Mouse (Mus musculus) small intestine, adult 2 months (tissue): Measurements from ENCODE around the gene Mid1. TPM values are rescaled to one million over a fixed set of nuclear protein-coding genes. Genes with fewer than 3 reads are reported as not detected.
"Not testable (repeated sequence)": the region's sequence is repeated elsewhere in the genome, so short reads cannot be mapped to it uniquely, and the experiment has no call there.

Experiments
- H3K27ac ChIP-seq: fragments of 200-500 bp; 2 replicates; pipeline ENCODE4 v1.5.1; 2012; ENCODE audit warnings: low read depth, low read length, control low read depth, inconsistent platforms; ENCODE audit not compliant: insufficient read depth
- H3K27me3 ChIP-seq: fragments of 200-500 bp; 2 replicates; pipeline ENCODE4 v1.6.1; 2012; ENCODE audit warnings: mild to moderate bottlenecking, moderate library complexity, low read length, inconsistent platforms; ENCODE audit not compliant: control insufficient read depth, insufficient read depth
- H3K36me3 ChIP-seq: fragments of 200-500 bp; 2 replicates; pipeline ENCODE4 v1.6.1; 2012; ENCODE audit warnings: mild to moderate bottlenecking, low read length, control low read depth, inconsistent platforms; ENCODE audit not compliant: control insufficient read depth, insufficient read depth
- H3K4me1 ChIP-seq: fragments of 200-500 bp; 2 replicates; pipeline ENCODE4 v1.6.1; 2012; ENCODE audit warnings: low read length, inconsistent platforms, mixed read lengths; ENCODE audit not compliant: control insufficient read depth, insufficient read depth, insufficient read length
- H3K4me3 ChIP-seq: fragments of 200-500 bp; 2 replicates; pipeline ENCODE4 v1.5.1; 2012; ENCODE audit warnings: low read depth, mild to moderate bottlenecking, control low read depth, inconsistent platforms, low read length, moderate library complexity
- WGBS: fragments of 180-500 bp; shearing (Covaris S2); methylation state at CpG from one replicate; pipeline ENCODE4 v1.1.7; 2018; 5-methylcytosine and 5-hydroxymethylcytosine counted together
- polyA plus RNA-seq: library from polyadenylated mRNA; depleted of rRNA; stranded (reverse); fragments of >200 nt; gene quantifications from 2 replicates; pipeline ENCODE4 v1.2.3, GENCODE M21; 2012

Gene Mid1
- polyA plus RNA-seq, 1 experiment, result 10.8 TPM

GRCm38 (mm10) chrX:170008584-170008983, 323.6 kb downstream of the Mid1 start:
- 32% methylated on average over 3 of the region's 3 CpGs for WGBS
- not testable (repeated sequence) for H3K27me3 ChIP-seq, H3K36me3 ChIP-seq, H3K27ac ChIP-seq, H3K4me1 ChIP-seq, H3K4me3 ChIP-seq

DNA sequence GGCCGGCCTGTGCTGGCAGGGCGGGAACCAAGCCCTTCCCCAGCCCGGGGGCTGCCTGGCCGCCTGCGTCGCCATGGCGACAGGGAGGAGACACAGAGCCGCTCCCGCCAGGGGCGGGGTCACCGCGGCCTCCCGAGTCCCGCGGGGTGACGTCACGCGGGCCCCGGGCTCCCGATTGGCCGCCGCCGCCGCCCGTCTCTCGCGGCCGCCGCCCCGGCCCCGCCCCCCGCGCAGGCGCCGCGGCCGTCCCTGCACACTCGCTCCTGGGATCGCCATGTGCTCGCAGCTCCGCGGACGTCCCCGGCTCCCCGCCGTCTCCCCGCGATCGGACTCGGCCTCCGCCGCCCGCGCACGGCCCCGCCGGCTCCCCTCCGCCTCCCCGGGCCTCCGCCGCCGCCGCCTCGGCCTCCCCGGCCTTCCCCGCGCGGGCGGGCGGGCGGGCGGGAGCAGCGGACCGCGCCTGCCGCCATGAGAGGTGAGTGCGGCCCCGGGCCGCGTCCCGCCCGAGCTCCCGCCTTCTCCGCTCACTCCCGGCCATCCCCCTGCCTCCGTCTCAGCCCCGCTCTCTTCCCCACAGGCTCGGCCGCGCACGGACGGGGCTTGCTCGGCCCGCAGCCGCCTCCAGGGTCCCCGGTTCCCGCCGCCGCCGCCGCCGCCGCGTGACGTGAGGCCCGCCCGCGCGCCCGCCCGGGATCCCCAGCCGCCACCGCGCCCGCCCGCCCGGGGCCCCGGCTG, 324.2 kb downstream of the Mid1 start, which contains the start of gene Gm21887:
Gene Gm21887, plus strand, starts transcription at position 644 of the 735 bp plus-strand sequence.
- H3K36me3 ChIP-seq, H3K4me1 ChIP-seq, H3K27me3 ChIP-seq: not testable (repeated sequence)
- Histone ChIP-seq H3K27ac (0 out of 2 replicates have a peak within 1 kb of the TSS, but pooled peaks have one; percentile 4), H3K4me3 (peak within 1 kb of the TSS; percentile 67)
- WGBS, result 87% methylated on average over 116 of the region's 118 CpGs

DNA sequence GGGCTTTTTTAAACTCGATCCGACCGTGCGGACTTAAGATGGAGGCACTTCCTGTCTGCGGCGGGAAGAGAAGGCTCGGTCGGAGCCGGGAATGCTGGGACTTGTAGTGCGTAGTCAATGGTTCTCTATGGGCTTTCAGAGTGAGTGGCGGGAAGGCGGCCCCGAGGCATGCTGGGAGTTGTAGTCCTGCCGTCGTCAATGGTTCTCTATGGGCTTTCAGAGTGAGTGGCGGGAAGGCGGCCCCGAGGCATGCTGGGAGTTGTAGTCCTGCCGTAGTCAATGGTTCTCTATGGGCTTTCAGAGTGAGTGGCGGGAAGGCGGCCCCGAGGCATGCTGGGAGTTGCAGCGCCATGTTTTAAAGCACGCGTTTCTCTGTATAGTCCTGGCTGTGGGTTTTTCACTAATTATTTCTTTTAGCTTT, 324.8 kb downstream of the Mid1 start:
- H3K4me3 ChIP-seq, result peak overlapping the region; percentile 67
- H3K27me3 ChIP-seq, H3K36me3 ChIP-seq, H3K27ac ChIP-seq, H3K4me1 ChIP-seq: not testable (repeated sequence)
- 70% methylated on average over 25 of the region's 25 CpGs for WGBS

DNA sequence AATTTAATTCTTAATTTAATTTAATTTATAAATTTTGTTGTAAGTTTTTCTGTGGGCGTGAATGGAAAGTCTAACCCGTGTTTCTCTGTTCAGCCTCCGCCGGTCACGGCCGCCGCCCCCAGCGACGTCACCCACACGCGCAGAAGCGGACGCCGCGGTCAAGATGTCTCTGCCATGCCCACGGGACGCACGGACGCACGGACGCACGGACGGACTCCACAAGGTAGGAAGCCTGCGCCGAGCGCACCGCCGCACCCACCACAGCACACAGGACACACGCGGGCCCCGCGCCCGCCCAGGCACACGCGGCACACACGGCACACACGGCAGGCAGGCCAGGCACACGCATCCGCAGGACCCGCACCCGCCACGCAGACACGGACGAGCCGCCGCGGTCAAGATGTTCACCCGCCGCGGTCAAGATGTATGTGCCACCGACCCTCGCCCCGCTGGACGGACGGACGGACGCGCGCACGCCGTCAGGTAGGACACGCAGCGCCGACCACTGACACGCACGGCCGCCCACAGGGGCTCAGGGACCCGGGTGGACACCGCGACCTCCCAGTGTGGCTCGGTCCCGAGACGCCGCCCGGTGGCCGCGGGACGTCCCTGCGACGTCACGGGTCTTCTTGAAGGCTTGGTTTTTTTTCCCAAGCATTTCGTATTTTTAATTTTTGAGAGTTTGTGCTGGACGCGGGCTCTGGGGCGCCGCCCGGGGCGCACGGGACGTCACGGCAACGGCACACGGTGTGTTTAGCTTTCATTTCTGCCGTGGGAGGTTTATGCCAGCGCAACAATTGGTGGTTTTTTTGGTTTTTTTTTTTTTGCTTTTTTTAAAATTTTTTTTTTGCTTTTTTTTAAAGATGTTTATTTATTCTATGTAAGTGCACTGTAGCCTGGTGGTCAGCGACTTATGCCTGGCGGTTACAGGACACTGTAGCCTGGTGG, 325.9 kb downstream of the Mid1 start:
- not testable (repeated sequence) for H3K4me1 ChIP-seq, H3K36me3 ChIP-seq, H3K27ac ChIP-seq, H3K27me3 ChIP-seq
- peak overlapping the region; percentile 28 for H3K4me3 ChIP-seq
- 82% methylated on average over 97 of the region's 97 CpGs for WGBS

DNA sequence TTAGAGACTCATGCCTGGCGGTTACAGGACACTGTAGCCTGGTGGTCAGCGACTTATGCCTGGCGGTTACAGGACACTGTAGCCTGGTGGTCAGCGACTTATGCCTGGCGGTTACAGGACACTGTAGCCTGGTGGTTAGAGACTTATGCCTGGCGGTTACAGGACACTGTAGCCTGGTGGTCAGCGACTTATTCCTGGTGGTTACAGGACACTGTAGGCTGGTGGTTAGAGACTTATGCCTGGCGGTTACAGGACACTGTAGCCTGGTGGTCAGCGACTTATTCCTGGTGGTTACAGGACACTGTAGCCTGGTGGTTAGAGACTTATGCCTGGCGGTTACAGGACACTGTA, 326.5 kb downstream of the Mid1 start:
- WGBS, result 100% methylated on average over 3 of the region's 10 CpGs
- H3K27me3 ChIP-seq, H3K27ac ChIP-seq, H3K4me1 ChIP-seq, H3K4me3 ChIP-seq, H3K36me3 ChIP-seq: not testable (repeated sequence)

GRCm38 (mm10) chrX:170013421-170013820, 328.4 kb downstream of the Mid1 start:
- H3K4me1 ChIP-seq, H3K27me3 ChIP-seq, H3K27ac ChIP-seq, H3K4me3 ChIP-seq: not testable (repeated sequence)
- WGBS, result no CpG with 5 or more reads among the region's 13 CpGs
- peaks cover 16% of the 10 kb centered on the region for H3K36me3 ChIP-seq

DNA sequence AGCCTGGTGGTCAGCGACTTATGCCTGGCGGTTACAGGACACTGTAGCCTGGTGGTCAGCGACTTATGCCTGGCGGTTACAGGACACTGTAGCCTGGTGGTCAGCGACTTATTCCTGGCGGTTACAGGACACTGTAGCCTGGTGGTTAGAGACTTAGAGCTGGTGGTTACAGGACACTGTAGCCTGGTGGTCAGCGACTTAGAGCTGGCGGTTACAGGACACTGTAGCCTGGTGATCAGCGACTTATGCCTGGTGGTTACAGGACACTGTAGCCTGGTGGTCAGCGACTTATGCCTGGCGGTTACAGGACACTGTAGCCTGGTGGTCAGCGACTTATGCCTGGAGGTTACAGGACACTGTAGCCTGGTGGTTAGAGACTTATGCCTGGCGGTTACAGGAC, 329.0 kb downstream of the Mid1 start:
- H3K4me1 ChIP-seq, H3K27me3 ChIP-seq, H3K27ac ChIP-seq, H3K4me3 ChIP-seq: not testable (repeated sequence)
- H3K36me3 ChIP-seq, result peaks cover 21% of the 10 kb centered on the region
- 78% methylated on average over 6 of the region's 13 CpGs for WGBS

- peaks cover 29% of the 10 kb centered on the region for H3K36me3 ChIP-seq
- WGBS, result 89% methylated on average over 12 of the region's 12 CpGs
- H3K27ac ChIP-seq, H3K4me3 ChIP-seq, H3K4me1 ChIP-seq, H3K27me3 ChIP-seq: not testable (repeated sequence)
Observed at GRCm38 (mm10) chrX:170015883-170016282, 330.9 kb downstream of the Mid1 start.
